Mouse (Mus musculus) liver, adult 2 months (tissue): ENCODE measurements around the gene Dusp9.

Source experiments
- CTCF ChIP-seq: fragments of 200-500 bp; IDR thresholded peaks from 2 replicates; pipeline ENCODE4 v1.5.1; 2011; ENCODE audit warnings: low read depth, low read length, control low read depth
- POLR2A ChIP-seq: fragments of 200-500 bp; IDR thresholded peaks from 2 replicates; pipeline ENCODE4 v1.6.1; 2011; ENCODE audit warnings: low read length, control low read depth; ENCODE audit not compliant: insufficient read depth; ENCODE audit errors: extremely low read depth

- TF ChIP-seq CTCF: no peak
- TF ChIP-seq POLR2A: no peak
These were observed 12.2 kb upstream of the Dusp9 start for GRCm38 (mm10) chrX:73626981-73627380.
